Mouse (Mus musculus) hindbrain, embryonic 15.5 days (tissue): Measurements from ENCODE around the gene Kcns3. TPM values are rescaled to one million over a fixed set of nuclear protein-coding genes. Genes with fewer than 3 reads are reported as not detected.
"Not testable (repeated sequence)": the region's sequence is repeated elsewhere in the genome, so short reads cannot be mapped to it uniquely, and the experiment has no call there.

Experiments
- ATAC-seq: fragments of 200-750 bp; cut with Nextera tagmentation; 2 replicates; pipeline ENCODE4 v1.8.0; 2017; ENCODE audit warnings: low read depth, moderate number of reproducible peaks, moderate TSS enrichment; ENCODE audit not compliant: low FRiP score
- H3K27ac ChIP-seq: fragments of 300-500 bp; sonication (generic); replicated peaks from 2 replicates; pipeline ENCODE4 v1.5.1; 2015; ENCODE audit warnings: mild to moderate bottlenecking, inconsistent platforms
- H3K27me3 ChIP-seq: fragments of 300-500 bp; sonication (generic); 2 replicates; pipeline ENCODE4 v1.6.1; 2015; ENCODE audit warnings: control low read depth, inconsistent platforms
- H3K36me3 ChIP-seq: fragments of 300-500 bp; sonication (generic); 2 replicates; pipeline ENCODE4 v1.6.1; 2015; ENCODE audit warnings: control low read depth, inconsistent platforms
- H3K4me1 ChIP-seq: fragments of 300-500 bp; sonication (generic); replicated peaks from 2 replicates; pipeline ENCODE4 v1.6.1; 2015; ENCODE audit warnings: control low read depth, inconsistent platforms
- H3K4me2 ChIP-seq: fragments of 300-500 bp; sonication (generic); 2 replicates; pipeline ENCODE4 v1.6.1; 2015; ENCODE audit warnings: moderate library complexity, mild to moderate bottlenecking, inconsistent platforms
- H3K4me3 ChIP-seq: fragments of 300-500 bp; sonication (generic); 2 replicates; pipeline ENCODE4 v1.5.1; 2015; ENCODE audit warnings: mild to moderate bottlenecking, inconsistent platforms
- H3K9ac ChIP-seq: fragments of 300-500 bp; sonication (generic); 2 replicates; pipeline ENCODE4 v1.6.1; 2015; ENCODE audit warnings: inconsistent platforms
- H3K9me3 ChIP-seq: fragments of 300-500 bp; sonication (generic); 2 replicates; pipeline ENCODE4 v1.6.1; 2016; ENCODE audit warnings: control low read depth, inconsistent platforms
- WGBS: fragments of 180-500 bp; shearing (Covaris S2); methylation state at CpG from one replicate; pipeline ENCODE4 v1.1.7; 2015; 5-methylcytosine and 5-hydroxymethylcytosine counted together
- polyA plus RNA-seq: library from polyadenylated mRNA; unstranded; fragments of >200 nt; fragmentation: Nextera tagmentation; extraction: Ambion mirVana; gene quantifications from 2 replicates; pipeline ENCODE4 v1.2.1, GENCODE M21; 2015

Kcns3 gene
- polyA plus RNA-seq, 1 experiment from 2014 or later: 0.80 TPM

GRCm38 (mm10) chr12:11052676-11053075 lies 98.2 kb downstream of the Kcns3 start:
- 61% methylated on average over 4 of the region's 4 CpGs for WGBS
- ATAC-seq, H3K4me2 ChIP-seq: not testable (repeated sequence)

GRCm38 (mm10) chr12:11041821-11042220 lies 109.0 kb downstream of the Kcns3 start:
- no peaks in the 10 kb centered on the region for H3K27me3 ChIP-seq
- no peaks in the 10 kb centered on the region for H3K36me3 ChIP-seq
- no peak overlapping the region for H3K9ac ChIP-seq
- no peak overlapping the region for H3K4me3 ChIP-seq
- ATAC-seq: no peak
- no peaks in the 10 kb centered on the region for H3K9me3 ChIP-seq
- H3K4me1 ChIP-seq: no peaks in the 10 kb centered on the region
- H3K4me2 ChIP-seq: no peak overlapping the region
- no peak overlapping the region for H3K27ac ChIP-seq

More at GRCm38 (mm10) chr12:11052676-11053075, 98.2 kb downstream of the Kcns3 start:
- not testable (repeated sequence) for H3K27ac ChIP-seq, H3K4me1 ChIP-seq, H3K9ac ChIP-seq, H3K4me3 ChIP-seq, H3K9me3 ChIP-seq, H3K27me3 ChIP-seq, H3K36me3 ChIP-seq

Other genes starting within 250 kb of the Kcns3 start
- not detected in 2 replicates for gene Msgn1, start 57.9 kb upstream of the Kcns3 start, polyA plus RNA-seq
- gene Gen1, start 114.7 kb upstream of the Kcns3 start, polyA plus RNA-seq: 1.8 and 3.7 TPM in 2 replicates
- gene Smc6, start 114.8 kb upstream of the Kcns3 start, polyA plus RNA-seq: 91.6 and 108 TPM in 2 replicates